Mouse (Mus musculus) limb, embryonic 11.5 days (tissue): Measurements from ENCODE around the gene Olfr868. TPM values are rescaled to one million over a fixed set of nuclear protein-coding genes. Genes with fewer than 3 reads are reported as not detected.

Experiments
- ATAC-seq: fragments of 200-750 bp; cut with Nextera tagmentation; 2 replicates; pipeline ENCODE4 v1.8.0; 2017; ENCODE audit warnings: low read depth; ENCODE audit not compliant: insufficient number of reproducible peaks, low FRiP score, low TSS enrichment
- DNase-seq: peaks from one replicate; pipeline ENCODE4 v3.0.0-alpha.2; 2015; ENCODE audit warnings: low spot score
- H3K27ac ChIP-seq: fragments of 300-500 bp; sonication (generic); replicated peaks from 2 replicates; pipeline ENCODE4 v1.5.1; 2014; ENCODE audit warnings: low read depth, mild to moderate bottlenecking, low read length
- H3K27me3 ChIP-seq: fragments of 300-500 bp; sonication (generic); 2 replicates; pipeline ENCODE4 v1.6.1; 2014; ENCODE audit warnings: mild to moderate bottlenecking, low read length, mixed read lengths; ENCODE audit not compliant: control insufficient read depth, insufficient read depth
- H3K36me3 ChIP-seq: fragments of 300-500 bp; sonication (generic); 2 replicates; pipeline ENCODE4 v1.6.1; 2014; ENCODE audit warnings: mild to moderate bottlenecking, low read length, moderate library complexity, mixed read lengths; ENCODE audit not compliant: control insufficient read depth, insufficient read depth
- H3K4me1 ChIP-seq: fragments of 300-500 bp; sonication (generic); 2 replicates; pipeline ENCODE4 v1.6.1; 2014; ENCODE audit warnings: low read length, mixed read lengths; ENCODE audit not compliant: control insufficient read depth, insufficient read depth
- H3K4me2 ChIP-seq: fragments of 300-500 bp; sonication (generic); 2 replicates; pipeline ENCODE4 v1.6.1; 2014; ENCODE audit warnings: low read depth, mild to moderate bottlenecking, moderate library complexity; ENCODE audit not compliant: severe bottlenecking
- H3K4me3 ChIP-seq: fragments of 300-500 bp; sonication (generic); 2 replicates; pipeline ENCODE4 v1.5.1; 2014; ENCODE audit warnings: low read depth, low read length
- H3K9ac ChIP-seq: fragments of 300-500 bp; sonication (generic); 2 replicates; pipeline ENCODE4 v1.6.1; 2014; ENCODE audit warnings: mild to moderate bottlenecking, low read length
- H3K9me3 ChIP-seq: fragments of 300-500 bp; sonication (generic); 2 replicates; pipeline ENCODE4 v1.6.1; 2016; ENCODE audit warnings: low read length; ENCODE audit not compliant: control insufficient read depth
- WGBS: fragments of 180-500 bp; shearing (Covaris S2); extraction: QIAGEN DNeasy Blood & Tissue Kit; methylation state at CpG from one replicate; pipeline ENCODE4 v1.1.7; 2014; 5-methylcytosine and 5-hydroxymethylcytosine counted together
- polyA plus RNA-seq: library from polyadenylated mRNA; unstranded; fragments of >200 nt; fragmentation: Nextera tagmentation; extraction: Ambion mirVana; gene quantifications from 2 replicates; pipeline ENCODE4 v1.2.1, GENCODE M21; 2014

Gene Olfr868
- polyA plus RNA-seq = not detected in 2 replicates

DNA sequence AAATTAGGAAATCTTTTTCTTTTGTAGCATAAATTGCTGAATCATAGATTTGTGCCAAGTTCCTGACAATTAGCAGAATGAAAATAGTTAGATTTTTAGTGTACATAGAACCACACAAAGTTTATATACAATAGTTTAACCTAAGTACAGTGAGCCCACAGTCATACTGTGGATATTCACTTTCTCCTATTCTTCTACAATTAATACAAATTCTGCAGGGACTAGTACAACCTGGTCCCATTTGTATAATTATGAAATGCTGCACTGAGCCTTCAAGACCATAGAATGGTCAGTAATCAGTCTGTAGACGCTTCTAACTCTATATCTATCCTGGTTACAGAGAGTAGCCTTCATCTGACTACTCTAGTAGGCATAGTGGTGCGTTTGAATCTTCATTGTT, at the start of gene Olfr868:
Olfr868 (plus strand) TSS at position 301 of the 400 bp plus-strand sequence.
- Histone ChIP-seq H3K27ac (no peak within 1 kb of the TSS), H3K9me3 (peaks cover 3% of the 10 kb centered on the region; the same call in 1 of the 2 replicates), H3K4me1 (no peaks in the 10 kb centered on the region), H3K4me3 (no peak within 1 kb of the TSS), H3K36me3 (no peaks in the 10 kb centered on the region), H3K4me2 (no peak within 1 kb of the TSS), H3K9ac (no peak within 1 kb of the TSS), H3K27me3 (no peaks in the 10 kb centered on the region)
- DNase-seq = no peak
- WGBS = 57% methylated on average over 2 of the region's 2 CpGs
- ATAC-seq = no peak

DNA sequence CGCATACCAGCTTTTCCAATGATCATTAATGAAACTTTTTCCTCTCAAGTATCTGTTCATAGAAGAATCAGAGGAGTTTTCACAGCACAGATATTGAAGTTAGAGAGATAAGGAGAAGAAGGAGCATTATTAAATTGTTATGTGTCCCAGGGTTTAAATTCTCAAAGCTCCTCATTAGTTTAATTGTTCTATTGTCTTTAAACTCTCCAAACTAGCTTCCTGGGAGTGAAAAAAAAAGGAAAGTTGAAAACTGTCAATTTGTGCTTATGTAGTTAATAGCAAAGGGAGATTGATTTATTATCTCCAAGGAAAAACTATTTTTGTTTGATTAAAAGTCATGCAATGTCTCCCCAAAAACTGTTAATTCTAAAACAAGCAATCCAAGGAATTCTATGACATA, 41.0 kb upstream of the Olfr868 start, which contains the start of gene Olfr867:
Olfr867 (minus strand) TSS at position 101 of the 400 bp plus-strand sequence.
- Histone ChIP-seq H3K36me3 (no peaks in the 10 kb centered on the region), H3K9me3 (no peaks in the 10 kb centered on the region), H3K27ac (no peak within 1 kb of the TSS), H3K4me2 (no peak within 1 kb of the TSS), H3K27me3 (no peaks in the 10 kb centered on the region), H3K4me1 (no peaks in the 10 kb centered on the region), H3K4me3 (no peak within 1 kb of the TSS), H3K9ac (no peak within 1 kb of the TSS)
- 76% methylated on average over 1 of the region's 1 CpGs for WGBS
- DNase-seq (no peak), ATAC-seq (no peak)

DNA sequence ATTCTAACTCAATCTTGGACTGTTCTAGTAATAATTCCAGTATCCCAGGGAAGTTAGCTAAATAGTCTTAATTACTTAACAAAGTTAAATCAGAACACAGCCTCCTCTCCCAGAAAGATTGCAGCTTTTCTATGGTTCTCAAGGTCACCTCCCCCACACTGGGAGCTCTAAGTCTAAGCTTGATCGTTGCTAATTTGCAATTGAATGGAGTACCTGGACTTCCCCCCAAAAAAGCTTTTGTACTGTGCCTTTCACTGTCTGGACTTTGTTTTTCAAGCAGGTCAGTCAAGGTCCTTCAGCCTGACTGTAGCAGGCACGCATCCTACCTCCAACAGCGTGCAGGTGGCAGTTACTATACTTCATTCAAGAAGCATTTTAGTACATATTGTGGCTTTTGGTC, 28.2 kb upstream of the Olfr868 start:
- no peak for ATAC-seq
- WGBS = 78% methylated on average over 3 of the region's 3 CpGs
- no peak overlapping the region for H3K27ac ChIP-seq
- H3K4me1 ChIP-seq = no peaks in the 10 kb centered on the region
- H3K9me3 ChIP-seq = 0 out of 2 replicates have a peak, but pooled peaks cover 3% of the 10 kb centered on the region
- no peak overlapping the region for H3K4me3 ChIP-seq
- H3K4me2 ChIP-seq = no peak overlapping the region
- H3K27me3 ChIP-seq = no peaks in the 10 kb centered on the region
- no peak for DNase-seq
- H3K9ac ChIP-seq = no peak overlapping the region
- no peaks in the 10 kb centered on the region for H3K36me3 ChIP-seq

DNA sequence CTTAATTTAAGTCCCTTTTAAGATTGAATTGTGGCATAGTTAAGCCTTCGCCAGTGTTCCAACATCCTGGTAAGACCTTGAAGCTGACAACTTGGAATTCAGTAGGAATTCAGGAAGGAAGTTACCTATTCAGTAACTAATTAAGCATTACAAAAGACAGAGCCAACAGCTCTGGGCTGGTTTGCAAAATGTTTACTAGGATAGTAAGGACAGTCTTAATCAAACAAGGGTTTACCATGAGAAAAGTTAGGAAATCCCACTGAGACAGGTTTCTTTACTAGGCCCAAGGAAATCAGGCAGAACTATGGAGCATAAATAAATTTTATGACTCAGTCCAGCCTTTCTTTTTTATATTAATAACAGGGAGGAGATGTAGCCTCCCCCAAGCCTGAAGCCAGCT, 27.1 kb upstream of the Olfr868 start:
- 91% methylated on average over 1 of the region's 1 CpGs for WGBS
- ATAC-seq (no peak), DNase-seq (no peak)
- H3K4me3 ChIP-seq = no peak overlapping the region
- no peaks in the 10 kb centered on the region for H3K27me3 ChIP-seq
- no peak overlapping the region for H3K27ac ChIP-seq
- H3K4me1 ChIP-seq = no peaks in the 10 kb centered on the region
- H3K9me3 ChIP-seq = peaks cover 3% of the 10 kb centered on the region; the same call in 1 of the 2 replicates
- no peak overlapping the region for H3K4me2 ChIP-seq
- H3K9ac ChIP-seq = no peak overlapping the region
- H3K36me3 ChIP-seq = no peaks in the 10 kb centered on the region

DNA sequence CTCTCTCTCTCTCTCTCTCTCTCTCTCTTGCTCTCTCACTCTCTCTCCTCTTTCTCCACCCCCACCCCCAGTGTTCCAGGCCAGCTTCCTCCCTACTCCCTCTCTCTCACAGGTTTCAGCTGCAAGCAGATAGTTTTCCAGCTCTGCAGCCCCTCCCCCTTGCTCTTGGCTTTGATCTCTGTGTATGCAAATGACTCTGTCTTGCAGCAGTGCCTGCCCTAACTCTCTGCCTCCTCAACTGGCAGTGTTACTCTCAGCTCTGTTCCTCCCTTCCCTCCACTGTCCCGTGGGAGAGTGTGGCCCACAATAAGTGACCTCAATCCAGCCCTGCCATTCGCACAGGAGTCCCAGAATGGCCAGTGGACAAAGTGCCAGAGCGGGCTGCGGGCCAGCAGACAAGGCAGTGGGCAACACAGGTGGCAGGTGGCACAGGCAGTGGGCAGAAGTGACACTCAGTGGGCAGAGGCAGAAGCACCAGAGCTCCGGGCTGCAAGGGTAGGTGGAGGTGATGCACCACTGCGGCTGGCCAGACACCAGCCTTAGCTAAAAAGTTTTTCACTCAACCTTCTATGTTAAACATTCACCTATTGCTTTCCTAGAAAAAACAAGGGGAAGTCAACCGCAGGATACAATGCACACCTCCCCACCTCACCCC, 24.8 kb upstream of the Olfr868 start:
- ATAC-seq = no peak
- H3K9me3 ChIP-seq = peaks cover 3% of the 10 kb centered on the region; the same call in 1 of the 2 replicates
- no peak overlapping the region for H3K4me3 ChIP-seq
- no peaks in the 10 kb centered on the region for H3K4me1 ChIP-seq
- H3K27me3 ChIP-seq = no peaks in the 10 kb centered on the region
- H3K9ac ChIP-seq = no peak overlapping the region
- H3K4me2 ChIP-seq = no peak overlapping the region
- H3K27ac ChIP-seq = no peak overlapping the region
- H3K36me3 ChIP-seq = no peaks in the 10 kb centered on the region
- DNase-seq = no peak
- WGBS = 59% methylated on average over 7 of the region's 7 CpGs

DNA sequence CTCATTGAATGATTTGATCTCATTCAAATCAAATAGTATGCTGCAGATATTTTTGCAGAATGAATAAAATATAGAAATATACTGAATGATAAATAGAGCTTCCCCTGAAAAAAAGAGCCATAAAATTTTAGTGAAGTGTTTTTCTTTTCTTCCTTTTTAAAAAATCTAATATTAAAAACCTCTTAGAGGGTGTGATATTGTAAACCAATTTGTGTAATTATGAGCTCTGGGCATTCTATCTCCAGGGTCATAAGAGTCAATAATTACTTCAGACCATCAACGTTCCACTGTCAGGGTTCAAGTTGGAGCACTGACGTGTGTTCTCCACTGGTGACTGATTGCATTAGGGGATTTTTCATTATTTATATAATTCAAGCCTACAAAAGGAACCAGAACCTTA, 30.3 kb downstream of the Olfr868 start, which contains the start of gene Olfr869:
Olfr869 (plus strand) TSS at position 301 of the 400 bp plus-strand sequence.
- WGBS = 74% methylated on average over 2 of the region's 2 CpGs
- no peak for DNase-seq
- ATAC-seq = no peak

DNA sequence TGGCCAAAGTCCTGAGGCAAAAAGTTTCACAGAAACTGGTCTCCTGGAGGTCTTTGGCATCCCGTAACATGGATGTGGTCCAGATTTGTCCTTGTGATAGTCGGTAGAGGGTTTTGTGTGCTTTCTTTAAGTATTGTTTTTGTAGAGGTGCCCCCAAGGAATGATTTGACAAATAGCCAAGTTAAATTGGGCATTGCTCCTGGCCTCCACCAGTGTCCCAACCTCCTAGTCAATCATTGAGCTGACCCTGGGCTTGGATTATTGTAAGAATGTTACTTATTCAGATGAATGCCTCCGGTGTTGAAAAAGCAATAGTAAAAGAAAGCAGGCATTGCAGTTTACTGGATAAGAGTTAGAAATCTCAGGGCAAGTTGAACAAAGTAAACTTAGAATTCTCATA, 51.3 kb downstream of the Olfr868 start:
- 90% methylated on average over 3 of the region's 3 CpGs for WGBS

More for the DNA sequence above, 30.3 kb downstream of the Olfr868 start, which contains the start of gene Olfr869:
- Histone ChIP-seq H3K4me3 (no peak within 1 kb of the TSS), H3K9me3 (no peaks in the 10 kb centered on the region), H3K36me3 (no peaks in the 10 kb centered on the region), H3K4me2 (no peak within 1 kb of the TSS), H3K4me1 (no peaks in the 10 kb centered on the region), H3K27ac (no peak within 1 kb of the TSS), H3K9ac (no peak within 1 kb of the TSS), H3K27me3 (no peaks in the 10 kb centered on the region)

More for the DNA sequence above, 51.3 kb downstream of the Olfr868 start:
- Histone ChIP-seq H3K4me1 (no peaks in the 10 kb centered on the region), H3K27me3 (no peaks in the 10 kb centered on the region), H3K4me3 (no peak overlapping the region), H3K9ac (no peak overlapping the region), H3K27ac (no peak overlapping the region), H3K36me3 (no peaks in the 10 kb centered on the region), H3K9me3 (peaks cover 6% of the 10 kb centered on the region; the same call in 1 of the 2 replicates), H3K4me2 (no peak overlapping the region)
- ATAC-seq (no peak), DNase-seq (no peak)
